Mouse (Mus musculus) CH12.LX (cell line): Measurements from ENCODE around the gene Prss41. TPM values are rescaled to one million over a fixed set of nuclear protein-coding genes. Genes with fewer than 3 reads are reported as not detected.

Source experiments
- DNase-seq: peaks from one replicate; pipeline ENCODE4 v3.0.0-alpha.2; 2013; ENCODE audit errors: extremely low read depth
- H3K27ac ChIP-seq: 2 replicates; pipeline ENCODE4 v1.5.1; 2012; ENCODE audit warnings: low read depth, mild to moderate bottlenecking, control low read depth, moderate library complexity; ENCODE audit not compliant: insufficient read depth
- H3K27me3 ChIP-seq: replicated peaks from 2 replicates; pipeline ENCODE3; 2012; ENCODE audit warnings: inconsistent platforms
- H3K36me3 ChIP-seq, 2 experiments: replicated peaks in 1 of 2; 2 replicates each; pipeline versions ENCODE3 to v1.6.1; 2012; ENCODE audit warnings: inconsistent platforms in 1 of 2, low read length in 1 of 2, mild to moderate bottlenecking in 1 of 2, mixed read lengths in 1 of 2, moderate library complexity in 1 of 2; ENCODE audit not compliant: control insufficient read depth in 1 of 2, insufficient read depth in 1 of 2
- H3K4me1 ChIP-seq, 2 experiments: 2 replicates each; pipeline ENCODE4 v1.6.1; 2012; ENCODE audit warnings: inconsistent platforms in 1 of 2, moderate library complexity in 1 of 2; ENCODE audit not compliant: insufficient read depth in 2 of 2, control insufficient read depth in 1 of 2
- H3K4me2 ChIP-seq: 2 replicates; pipeline ENCODE4 v1.6.1; 2012; ENCODE audit warnings: low read depth, mild to moderate bottlenecking, control low read depth; ENCODE audit not compliant: poor library complexity, insufficient read depth, severe bottlenecking
- H3K4me3 ChIP-seq, 3 experiments: fragments of 150-350 bp in 1 of 3; sonication (generic) in 1 of 3; replicated peaks in 1 of 3; 2 replicates each; pipeline versions ENCODE3 to v1.5.1; 2011 to 2012; ENCODE audit warnings: low read depth in 2 of 3, low read length in 2 of 3, mild to moderate bottlenecking in 2 of 3, moderate library complexity in 2 of 3, control low read depth in 1 of 3, improper control_type of control experiment in 1 of 3, inconsistent platforms in 1 of 3, mixed read lengths in 1 of 3; ENCODE audit not compliant: poor library complexity in 1 of 3
- H3K79me2 ChIP-seq: replicated peaks from 2 replicates; pipeline ENCODE4 v1.6.1; 2012; ENCODE audit warnings: mild to moderate bottlenecking, moderate library complexity; ENCODE audit not compliant: control insufficient read depth, poor library complexity, insufficient read depth, severe bottlenecking; ENCODE audit errors: extremely low read depth
- H3K9ac ChIP-seq: 2 replicates; pipeline ENCODE4 v1.6.1; 2012; ENCODE audit warnings: low read depth, mild to moderate bottlenecking, control low read depth, moderate library complexity; ENCODE audit not compliant: insufficient read depth
- H3K9me3 ChIP-seq: replicated peaks from 2 replicates; pipeline ENCODE3; 2012; ENCODE audit warnings: low read length, inconsistent platforms, mixed read lengths
- ELF1 ChIP-seq: IDR thresholded peaks from 2 replicates; pipeline ENCODE4 v1.6.1; 2014; ENCODE audit warnings: low read depth, mild to moderate bottlenecking, inconsistent platforms, low read length, improper control_type of control experiment
- GABPA ChIP-seq: IDR thresholded peaks from 2 replicates; pipeline ENCODE4 v1.6.1; 2012; ENCODE audit warnings: low read depth, low read length, improper control_type of control experiment, inconsistent platforms; ENCODE audit not compliant: insufficient replicate concordance
- HCFC1 ChIP-seq: IDR thresholded peaks from 2 replicates; pipeline ENCODE4 v1.6.1; 2012; ENCODE audit warnings: low read depth, mild to moderate bottlenecking, inconsistent platforms, low read length, improper control_type of control experiment
- KAT2A ChIP-seq: IDR thresholded peaks from 2 replicates; pipeline ENCODE4 v1.6.1; 2012; ENCODE audit warnings: low read length, improper control_type of control experiment, inconsistent platforms; ENCODE audit not compliant: insufficient replicate concordance
- MEF2A ChIP-seq: IDR thresholded peaks from 2 replicates; pipeline ENCODE4 v1.6.1; 2014; ENCODE audit warnings: low read depth, mild to moderate bottlenecking, inconsistent platforms, low read length, improper control_type of control experiment, borderline replicate concordance
- MXI1 ChIP-seq: IDR thresholded peaks from 2 replicates; pipeline ENCODE4 v1.6.1; 2011; ENCODE audit warnings: mild to moderate bottlenecking, low read depth, low read length, improper control_type of control experiment
- NELFE ChIP-seq: IDR thresholded peaks from 2 replicates; pipeline ENCODE4 v1.6.1; 2011; ENCODE audit warnings: low read depth, low read length, improper control_type of control experiment
- NRF1 ChIP-seq: IDR thresholded peaks from 2 replicates; pipeline ENCODE4 v1.6.1; 2014; ENCODE audit warnings: low read depth, mild to moderate bottlenecking, inconsistent platforms, low read length, improper control_type of control experiment, moderate library complexity
- POLR2A ChIP-seq: IDR thresholded peaks from 2 replicates; pipeline ENCODE4 v1.6.1; 2011; ENCODE audit warnings: low read depth, mild to moderate bottlenecking, improper control_type of control experiment, low read length
- POLR2AphosphoS2 ChIP-seq: IDR thresholded peaks from 2 replicates; pipeline ENCODE4 v1.6.1; 2011; ENCODE audit warnings: low read depth, low read length, improper control_type of control experiment
- RCOR1 ChIP-seq: conservative IDR thresholded peaks from 2 replicates; pipeline ENCODE4 v1.6.1; 2012; ENCODE audit warnings: low read depth, mild to moderate bottlenecking, inconsistent platforms, low read length, improper control_type of control experiment
- SIN3A ChIP-seq: IDR thresholded peaks from 2 replicates; pipeline ENCODE4 v1.6.1; 2012; ENCODE audit warnings: low read length, improper control_type of control experiment, inconsistent platforms
- TCF12 ChIP-seq: IDR thresholded peaks from 2 replicates; pipeline ENCODE4 v1.6.1; 2014; ENCODE audit warnings: low read depth, mild to moderate bottlenecking, inconsistent platforms, low read length, improper control_type of control experiment
- USF2 ChIP-seq: conservative IDR thresholded peaks from 2 replicates; pipeline ENCODE4 v1.6.1; 2011; ENCODE audit warnings: low read depth, low read length, improper control_type of control experiment
- ZKSCAN1 ChIP-seq: IDR thresholded peaks from 2 replicates; pipeline ENCODE4 v1.6.1; 2012; ENCODE audit warnings: low read depth, inconsistent platforms, low read length, improper control_type of control experiment, borderline replicate concordance
- dilution Hi-C: fragments of 300-500 bp; cut with MboI; formaldehyde crosslinking; loops from 2 replicates; pipeline ENCODE4 v1.14.3; 2020; ENCODE audit warnings: low sequenced_read_pairs; ENCODE audit not compliant: extremely low pct_unique_long_range_greater_than_20kb, extremely low pct_ligation_motif_present
- in situ Hi-C: fragments of 300-500 bp; cut with MboI; formaldehyde crosslinking; loops from 3 replicates; pipeline ENCODE4 v1.14.3; 2019; ENCODE audit warnings: low sequenced_read_pairs, low pct_ligation_motif_present, low pct_unique_long_range_greater_than_20kb, mixed read lengths
- polyA plus RNA-seq: library from polyadenylated mRNA; unstranded; fragments of >175 nt; gene quantifications from 2 replicates; pipeline ENCODE4 v1.2.1, GENCODE M21; 2012; ENCODE audit warnings: low read depth; ENCODE audit not compliant: insufficient read length
- total RNA-seq, 2 experiments: library from RNA; depleted of rRNA; stranded (reverse); fragments of 300-350 nt in 1 of 2; fragments of >200 nt in 1 of 2; gene quantifications; 2 replicates each; pipeline ENCODE4 v1.2.3; 2012 to 2014

Gene Prss41
- total and polyA plus RNA-seq, 3 experiments, result 0.16 to 1.0 (median 0.24) TPM

- no peaks in the 10 kb centered on the region for H3K9me3 ChIP-seq
- peak overlapping the region; percentile 85 for H3K4me2 ChIP-seq
- peak overlapping the region; percentile 34 for H3K9ac ChIP-seq
- TF ChIP-seq SIN3A (0 out of 2 replicates have a peak, but pooled peaks have one; percentile 13), NRF1 (peak; percentile 49; the same call in 1 of the 2 replicates), POLR2AphosphoS2 (no peak), POLR2A (peak; percentile 48), MEF2A (no peak; the same call in 1 of the 2 replicates)
- peak overlapping the region in 2 of 3 experiments; percentile 14 to 23 for H3K4me3 ChIP-seq
- in situ Hi-C loops (no loop called here), dilution Hi-C loops (no loop called here)
- peak overlapping the region; percentile 94 for H3K27ac ChIP-seq
- H3K4me1 ChIP-seq, result peaks cover 0 to 14% of the 10 kb centered on the region in 2 experiments; a peak in 2 of 4 replicates
- H3K36me3 ChIP-seq, result peaks cover 0 to 3% of the 10 kb centered on the region in 2 experiments
- H3K79me2 ChIP-seq, result peaks cover 32% of the 10 kb centered on the region
- H3K27me3 ChIP-seq, result no peaks in the 10 kb centered on the region
- DNase-seq, result no peak
Observed at GRCm38 (mm10) chr17:23801627-23802026, 42.3 kb downstream of the Prss41 start.

GRCm38 (mm10) chr17:23797316-23797715 is 46.7 kb downstream of the Prss41 start:
- no peak for TF ChIP-seq GABPA
- TF ChIP-seq POLR2A, result no peak
- no peak for TF ChIP-seq MXI1
- TF ChIP-seq KAT2A, result no peak
- TF ChIP-seq USF2, result no peak
- TF ChIP-seq ZKSCAN1, result no peak
- TF ChIP-seq HCFC1, result no peak
- no peak for TF ChIP-seq ELF1
- no peak for TF ChIP-seq TCF12
- no peak for TF ChIP-seq NELFE
- TF ChIP-seq RCOR1, result no peak
- no peak overlapping the region for H3K27ac ChIP-seq
- dilution Hi-C loops, result no loop called here
- no peaks in the 10 kb centered on the region for H3K27me3 ChIP-seq
- no peak overlapping the region for H3K4me3 ChIP-seq
- in situ Hi-C loops, result no loop called here
- no peak overlapping the region for H3K4me2 ChIP-seq
- H3K4me1 ChIP-seq, result peaks cover 0 to 14% of the 10 kb centered on the region in 2 experiments; a peak in 2 of 4 replicates
- H3K79me2 ChIP-seq, result no peaks in the 10 kb centered on the region; the same call in 1 of the 2 replicates
- H3K9ac ChIP-seq, result no peak overlapping the region
- DNase-seq, result no peak
- H3K36me3 ChIP-seq, result no peaks in the 10 kb centered on the region
- no peaks in the 10 kb centered on the region for H3K9me3 ChIP-seq
